Mouse (Mus musculus) retina, postnatal 1 day (tissue): Measurements from ENCODE around the gene 3110018I06Rik.

Source experiments
- DNase-seq: peaks from one replicate; pipeline ENCODE4 v3.0.0-alpha.2; 2012

The 3110018I06Rik gene

GRCm38 (mm10) chr12:107488371-107488770 lies at the start of gene 3110018I06Rik:
3110018I06Rik (plus strand) TSS chr12:107488632.
- no peak for DNase-seq

DNA sequence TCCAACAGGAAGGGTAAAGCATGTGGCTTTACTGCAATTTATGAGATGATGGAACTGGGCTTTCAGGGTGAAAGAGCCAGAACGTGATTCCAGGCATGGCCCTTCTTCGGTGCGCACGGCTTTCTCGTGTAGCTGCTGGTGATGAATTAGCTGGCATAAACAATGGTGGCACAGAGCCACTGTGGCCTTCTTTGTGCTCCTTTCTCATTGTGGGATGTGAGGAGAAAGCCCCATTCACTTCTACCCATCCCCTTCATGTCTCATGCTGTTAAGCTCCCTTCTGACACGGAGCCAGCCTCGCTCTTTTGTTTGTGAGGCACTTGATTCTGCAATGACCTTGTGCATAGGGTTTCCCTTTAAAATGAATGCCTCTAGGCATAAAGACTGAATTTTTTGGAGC lies 43.8 kb upstream of the 3110018I06Rik start:
- peak; percentile 58 for DNase-seq

DNA sequence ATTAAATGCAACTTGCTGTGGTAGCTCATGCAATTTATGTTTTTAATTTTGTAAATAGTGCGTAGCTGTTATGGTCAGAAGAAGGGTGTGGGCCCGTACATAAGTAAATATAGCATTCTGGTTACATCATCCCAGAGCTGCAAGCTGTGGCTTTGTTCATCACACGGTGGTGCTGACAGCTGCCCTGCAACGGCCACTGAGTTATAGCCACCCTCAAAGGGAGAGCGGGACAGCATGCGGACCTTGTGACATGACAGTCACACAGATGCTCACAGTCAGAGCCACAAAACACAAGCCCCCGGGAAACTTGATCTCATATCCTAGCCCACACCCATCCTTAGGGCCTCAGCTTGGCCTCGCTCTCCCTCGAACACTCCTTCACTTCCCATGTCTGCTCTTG lies 30.6 kb upstream of the 3110018I06Rik start:
- DNase-seq, result no peak

GRCm38 (mm10) chr12:107464731-107465130 lies 23.7 kb upstream of the 3110018I06Rik start:
- DNase-seq, result peak; percentile 74

DNA sequence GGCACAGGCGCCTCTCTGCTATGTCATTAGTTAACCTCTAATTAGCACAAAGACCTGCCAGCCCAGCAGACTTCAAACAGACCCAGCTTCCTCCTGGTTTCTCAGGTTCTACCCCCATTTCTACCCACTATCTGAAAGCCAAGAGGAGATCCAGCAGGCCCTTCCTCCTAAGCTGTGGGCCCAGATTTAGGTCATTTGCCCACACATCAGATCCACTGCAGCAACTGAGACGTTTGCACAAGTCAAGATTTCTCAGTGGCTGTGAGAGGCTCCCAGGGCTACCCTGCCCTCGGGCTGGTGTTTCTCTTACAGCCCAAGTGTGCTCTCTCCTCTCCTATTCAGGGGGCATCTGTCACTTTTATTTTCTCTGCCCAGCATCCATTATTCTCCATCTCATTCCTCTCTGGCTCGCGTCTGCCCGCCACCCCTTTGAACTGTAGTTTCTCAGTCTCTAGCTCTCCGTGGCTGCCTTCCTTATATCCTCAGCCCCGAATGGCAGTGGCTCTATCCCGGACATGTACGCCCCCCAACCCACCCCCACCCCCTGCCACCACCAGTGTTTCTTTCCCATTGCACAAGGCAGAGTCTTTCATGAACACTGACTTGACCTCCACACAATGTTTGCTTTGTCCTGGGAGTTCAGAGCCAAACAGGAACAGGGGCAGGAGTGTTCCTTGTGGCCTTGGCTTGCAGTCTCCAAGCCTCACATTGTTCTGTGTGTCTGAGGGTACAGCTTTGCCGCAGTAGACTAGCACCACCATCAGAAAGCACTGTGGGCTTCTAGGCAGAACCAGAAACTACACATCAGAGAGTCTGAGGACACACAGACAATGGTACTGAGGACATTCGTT lies 11.8 kb upstream of the 3110018I06Rik start:
- peak; percentile 66 for DNase-seq

- no peak for DNase-seq
Observed at GRCm38 (mm10) chr12:107479350-107479749, 9.1 kb upstream of the 3110018I06Rik start.

- no peak for DNase-seq
Observed at GRCm38 (mm10) chr12:107483031-107483430, 5.4 kb upstream of the 3110018I06Rik start.

DNA sequence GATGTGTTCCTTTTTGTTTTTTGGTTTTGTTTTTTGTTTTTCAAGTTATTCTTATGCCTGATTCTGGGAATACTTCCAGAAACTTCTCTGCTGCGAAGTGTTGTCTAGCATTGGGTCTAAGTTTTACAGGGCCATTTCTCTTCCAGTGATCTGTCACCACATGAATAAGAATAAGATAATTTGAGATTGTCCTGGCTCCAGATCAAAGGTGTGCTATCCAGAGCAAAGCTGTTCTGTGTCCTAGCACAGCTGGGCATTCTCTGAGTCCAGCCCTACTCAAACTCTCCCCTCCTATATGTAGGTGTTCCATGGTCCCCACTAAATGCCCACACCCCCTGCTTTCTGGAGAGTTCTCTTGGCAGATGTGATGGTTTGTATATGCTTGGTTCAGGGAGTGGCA lies 2.9 kb downstream of the 3110018I06Rik start:
- no peak for DNase-seq

- no peak for DNase-seq
Observed at GRCm38 (mm10) chr12:107496924-107497323, 8.5 kb downstream of the 3110018I06Rik start.

DNA sequence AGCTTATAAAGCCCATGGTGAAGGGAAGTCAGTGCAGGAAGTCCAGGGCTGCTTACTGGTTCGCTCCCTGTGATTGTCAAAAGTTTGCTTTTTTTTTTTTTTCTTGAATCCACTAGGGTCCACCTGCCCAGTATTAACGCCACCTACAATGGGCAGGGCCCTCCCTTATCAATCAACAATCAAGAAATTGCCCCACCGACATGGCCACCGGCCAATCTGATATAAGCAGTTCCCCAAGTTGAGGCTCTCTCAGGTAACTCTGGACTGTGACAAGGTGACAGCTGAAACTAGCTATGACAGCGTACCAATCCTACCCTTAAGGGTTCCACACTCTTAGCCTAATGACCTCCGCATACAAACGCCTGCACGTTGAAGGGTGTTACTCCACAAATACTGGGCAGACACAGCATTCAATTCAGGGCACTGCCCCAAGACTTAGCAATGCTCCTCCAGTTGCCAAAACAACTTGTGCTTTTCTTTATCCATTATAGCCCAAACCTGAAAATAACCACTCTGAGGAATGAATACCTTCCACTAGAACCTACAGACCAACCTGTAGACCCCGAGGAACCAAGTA lies 21.3 kb downstream of the 3110018I06Rik start:
- no peak for DNase-seq

- no peak for DNase-seq
Observed at GRCm38 (mm10) chr12:107511112-107511511, 22.7 kb downstream of the 3110018I06Rik start.

GRCm38 (mm10) chr12:107516265-107517217 lies 28.1 kb downstream of the 3110018I06Rik start:
- DNase-seq, result peak; percentile 95

- peak; percentile 89 for DNase-seq
Observed at GRCm38 (mm10) chr12:107520941-107521340, 32.5 kb downstream of the 3110018I06Rik start.

DNA sequence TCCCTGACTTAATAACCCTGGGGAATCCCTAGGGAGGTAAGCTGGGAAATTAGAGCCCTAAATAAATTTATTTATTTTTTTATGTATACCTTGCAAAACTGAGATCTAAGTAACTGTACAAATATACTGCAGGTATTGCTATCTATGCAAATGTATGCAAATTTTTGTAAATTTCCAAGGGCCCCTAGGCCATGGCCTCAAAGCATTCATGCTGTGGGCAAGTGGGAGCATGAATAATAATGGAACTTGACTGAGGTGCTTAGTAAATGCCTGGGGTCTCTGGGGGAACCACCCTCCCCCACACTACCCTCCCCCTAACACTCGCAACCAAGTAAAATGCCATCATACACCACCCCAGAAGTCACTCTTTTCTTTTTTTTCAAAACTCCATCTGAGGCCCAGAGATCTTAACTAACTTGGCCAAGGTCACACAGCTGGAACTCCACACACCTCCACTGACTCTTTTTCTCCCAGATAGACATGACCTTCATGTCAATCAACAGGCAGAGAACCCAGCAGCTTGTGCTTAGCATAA lies 40.0 kb downstream of the 3110018I06Rik start:
- no peak for DNase-seq

- no peak for DNase-seq
Observed at GRCm38 (mm10) chr12:107532871-107533270, 44.4 kb downstream of the 3110018I06Rik start.
